Mouse (Mus musculus): ENCODE measurements around the gene Gm49378.
A peak's percentile ranks its signal among the peaks of the same experiment; 100 is the strongest.

Gm49378 gene

DNA sequence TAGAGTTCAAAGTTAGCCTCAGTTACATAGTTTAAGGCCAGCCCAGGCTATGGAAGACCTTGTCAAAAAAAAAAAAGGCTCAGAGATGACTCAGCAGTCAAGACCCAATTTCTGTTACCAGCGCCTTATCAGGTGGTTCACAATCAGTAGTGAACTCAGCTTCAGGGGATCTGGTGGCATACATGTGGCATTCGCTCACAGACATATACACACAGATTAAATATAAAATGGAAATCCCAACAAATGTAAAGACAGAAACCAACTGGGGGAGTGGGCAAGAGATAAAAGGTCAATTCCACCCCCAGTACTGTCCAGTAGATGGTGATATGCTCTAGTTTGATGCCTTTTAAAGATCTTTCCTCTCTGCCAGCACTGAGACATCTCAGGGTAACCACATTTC lies 51.5 kb downstream of the Gm49378 start:
- no peak for DNase-seq

DNA sequence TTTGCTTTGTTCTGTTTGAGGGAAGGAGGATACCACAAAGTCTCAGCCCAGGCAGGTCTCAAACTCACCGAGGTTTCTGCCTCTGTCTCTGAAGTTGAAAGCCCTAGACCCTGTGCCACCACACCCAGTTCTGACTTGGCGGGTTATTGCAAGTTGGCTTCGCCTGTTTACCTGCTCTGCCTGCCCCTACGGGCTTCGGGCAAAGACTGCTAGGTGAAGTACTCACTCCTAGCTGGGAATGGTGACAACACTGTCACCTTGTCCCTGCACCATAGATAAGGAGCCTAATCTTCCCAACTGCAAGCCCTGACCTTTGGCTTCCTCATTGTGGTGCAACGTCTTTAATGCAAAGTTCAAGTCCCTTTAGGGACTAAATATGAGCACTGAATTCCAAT lies 52.1 kb downstream of the Gm49378 start:
- DNase-seq, result no peak

DNA sequence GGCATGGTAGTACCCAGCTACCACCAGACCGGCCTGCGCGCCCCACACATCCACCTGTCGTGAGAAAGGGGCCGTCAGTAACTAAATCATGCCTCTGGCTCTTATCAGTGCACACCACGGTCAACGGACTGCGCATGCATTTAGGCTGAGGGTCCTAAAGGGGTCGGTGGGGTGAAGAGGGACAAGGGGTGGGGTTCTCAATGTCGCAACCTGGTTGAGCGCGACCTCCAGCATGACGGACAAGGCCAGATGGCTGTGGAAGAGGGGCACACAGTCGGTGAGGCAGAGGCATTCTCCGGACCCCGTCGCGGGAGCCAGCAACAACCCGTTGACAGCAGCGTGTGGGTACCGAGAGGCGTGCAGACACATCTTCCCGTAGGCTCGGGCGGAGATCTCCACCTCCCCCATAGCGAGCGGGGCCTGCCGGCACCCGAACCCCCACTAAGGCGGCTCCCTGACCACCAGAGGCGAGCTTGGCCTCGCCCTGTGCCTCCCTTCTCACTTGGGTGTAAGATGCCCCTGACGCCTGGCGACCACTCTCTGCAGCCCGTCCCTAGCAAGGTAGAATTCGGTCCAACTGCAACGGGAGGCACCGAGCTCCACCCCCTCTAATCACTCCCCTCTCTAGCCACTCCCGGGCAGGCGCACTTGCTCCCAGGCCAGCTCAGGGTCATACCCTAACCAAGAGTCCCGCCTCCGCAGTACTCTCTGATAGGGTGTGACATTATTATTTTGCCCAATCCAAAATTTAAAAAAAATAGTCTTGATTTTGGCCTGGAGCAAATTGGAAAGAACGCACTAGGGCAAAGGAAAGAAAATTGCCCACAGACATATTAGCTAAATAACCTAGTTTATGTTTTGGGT lies 52.8 kb downstream of the Gm49378 start, which contains the start of gene Emc9:
Gene Emc9 (minus strand): TSS at position 601 of the 864 bp plus-strand sequence.
- DNase-seq, result peak; percentile 82

DNA sequence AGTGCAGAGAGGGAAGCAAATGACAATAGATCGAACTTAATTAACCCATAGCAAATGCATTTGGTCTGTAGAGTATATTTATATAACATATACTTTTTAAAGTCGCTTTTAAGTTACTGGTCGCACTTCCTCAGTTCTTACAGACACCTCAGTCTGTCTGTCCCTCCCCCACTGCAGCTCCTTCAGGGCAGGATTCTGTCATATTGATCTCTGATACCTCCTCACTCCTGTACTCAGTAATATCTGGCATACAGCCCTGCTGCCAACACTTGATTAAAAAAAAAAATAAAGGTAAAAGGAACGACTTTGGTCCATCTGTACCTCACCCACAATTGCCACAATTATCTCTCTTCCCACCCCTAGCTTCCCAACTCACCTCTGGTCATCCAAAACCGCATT lies 53.4 kb downstream of the Gm49378 start:
- DNase-seq, result no peak

DNA sequence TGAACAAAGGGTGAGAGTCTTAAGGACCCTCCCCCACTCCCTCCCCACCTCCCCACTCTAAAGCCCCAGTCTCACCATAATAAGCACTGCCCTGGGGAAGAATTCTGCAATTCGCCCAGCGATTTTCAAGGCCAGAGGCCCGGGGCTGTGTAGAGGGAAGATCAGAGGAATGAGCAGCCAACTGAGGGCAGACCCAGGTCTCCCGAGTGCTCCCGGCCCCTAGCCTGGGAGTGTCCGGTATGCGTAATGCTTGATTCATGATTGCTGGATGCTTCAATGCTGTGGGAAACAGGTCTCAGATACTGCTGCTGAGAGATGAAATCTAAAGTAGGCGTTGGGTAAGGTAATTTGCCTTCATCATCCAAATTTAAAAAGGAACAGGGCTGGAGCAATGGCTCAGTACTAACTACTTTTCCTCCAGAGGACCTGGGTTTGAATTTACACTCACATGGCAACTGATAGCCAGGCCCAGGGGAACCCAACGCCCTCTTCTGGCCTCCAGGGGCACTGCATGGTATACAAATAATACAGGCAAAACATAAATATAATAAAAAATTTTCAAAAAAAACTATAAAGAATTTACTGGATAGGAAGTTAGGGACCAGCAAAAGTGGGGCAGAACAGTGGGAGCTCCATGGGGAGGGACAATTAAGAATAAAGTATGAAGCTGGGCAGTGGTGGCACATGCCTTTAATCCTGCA lies 55.6 kb downstream of the Gm49378 start:
- no peak for DNase-seq

DNA sequence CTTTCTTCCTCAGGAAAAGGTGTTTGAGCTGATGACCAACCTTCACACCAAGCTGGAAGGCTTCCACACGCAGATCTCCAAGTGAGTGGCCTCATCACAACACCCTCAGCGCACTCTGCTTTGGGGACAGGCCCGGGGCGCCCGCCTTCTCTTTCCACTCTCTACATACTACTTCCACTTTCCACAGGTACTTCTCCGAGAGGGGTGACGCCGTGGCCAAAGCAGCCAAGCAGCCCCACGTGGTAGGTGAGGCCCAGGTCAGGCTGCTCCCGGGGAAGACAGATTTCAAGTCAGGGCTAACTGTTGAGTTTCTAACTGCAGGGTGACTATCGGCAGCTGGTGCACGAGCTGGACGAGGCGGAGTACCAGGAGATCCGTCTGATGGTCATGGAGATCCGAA lies 57.0 kb downstream of the Gm49378 start:
- no peak for DNase-seq

DNA sequence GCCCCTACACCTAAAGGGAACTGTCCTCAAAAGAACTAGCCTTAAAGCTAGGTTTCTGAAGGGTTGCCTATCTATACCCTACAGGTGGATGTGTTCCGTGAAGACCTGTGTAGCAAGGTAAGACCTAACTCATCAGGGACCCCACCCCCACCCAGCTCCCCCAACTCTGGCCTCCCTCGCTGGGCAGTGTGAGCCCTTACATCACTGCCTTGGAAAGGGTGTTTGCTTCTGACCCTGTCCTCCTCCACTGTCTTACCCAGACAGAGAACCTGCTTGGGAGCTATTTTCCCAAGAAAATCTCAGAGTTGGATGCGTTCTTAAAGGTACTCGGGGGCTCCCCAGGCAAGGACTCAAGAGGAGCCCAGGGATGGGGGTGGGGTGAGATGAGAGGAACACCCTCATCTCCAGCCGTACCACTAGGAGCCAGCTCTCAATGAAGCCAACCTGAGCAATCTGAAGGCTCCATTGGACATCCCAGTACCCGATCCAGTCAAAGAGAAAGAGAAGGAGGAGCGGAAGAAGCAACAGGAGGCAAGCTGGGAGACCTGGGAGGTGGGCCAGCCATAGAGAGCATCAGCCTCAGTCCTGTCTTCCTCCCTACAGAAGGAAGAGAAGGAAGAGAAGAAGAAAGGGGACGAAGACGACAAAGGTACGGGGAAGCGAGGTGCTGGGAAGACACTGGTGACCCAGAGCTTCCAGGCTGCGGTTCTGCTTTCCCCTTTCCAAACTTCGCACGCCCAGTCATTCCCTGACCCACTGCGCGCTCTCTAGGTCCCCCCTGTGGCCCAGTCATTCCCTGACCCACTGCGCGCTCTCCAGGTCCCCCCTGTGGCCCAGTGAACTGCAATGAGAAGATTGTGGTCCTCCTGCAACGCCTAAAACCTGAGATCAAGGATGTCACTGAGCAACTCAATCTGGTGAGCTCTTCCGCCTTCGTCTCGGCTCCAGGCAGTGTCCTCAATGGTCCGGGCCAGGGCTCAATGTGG lies 57.9 kb downstream of the Gm49378 start:
- no peak for DNase-seq
